Mouse (Mus musculus) liver, embryonic 15.5 days (tissue): ENCODE data around the gene Rpp21. TPM values are rescaled to one million over a fixed set of nuclear protein-coding genes. Genes with fewer than 3 reads are reported as not detected.

Source experiments
- ATAC-seq: fragments of 200-750 bp; cut with Nextera tagmentation; 2 replicates; pipeline ENCODE4 v1.8.0; 2017; ENCODE audit warnings: moderate number of reproducible peaks, mild to moderate bottlenecking, moderate library complexity; ENCODE audit not compliant: insufficient read depth
- H3K27ac ChIP-seq: fragments of 300-500 bp; sonication (generic); replicated peaks from 2 replicates; pipeline ENCODE4 v1.5.1; 2015; ENCODE audit warnings: mild to moderate bottlenecking, inconsistent platforms
- H3K27me3 ChIP-seq: fragments of 300-500 bp; sonication (generic); 2 replicates; pipeline ENCODE4 v1.6.1; 2015; ENCODE audit warnings: mild to moderate bottlenecking, inconsistent platforms
- H3K36me3 ChIP-seq: fragments of 300-500 bp; sonication (generic); replicated peaks from 2 replicates; pipeline ENCODE4 v1.6.1; 2015; ENCODE audit warnings: moderate library complexity, mild to moderate bottlenecking, inconsistent platforms
- H3K4me1 ChIP-seq: fragments of 300-500 bp; sonication (generic); replicated peaks from 2 replicates; pipeline ENCODE4 v1.6.1; 2015; ENCODE audit warnings: inconsistent platforms
- H3K4me2 ChIP-seq: fragments of 300-500 bp; sonication (generic); 2 replicates; pipeline ENCODE4 v1.6.1; 2015; ENCODE audit warnings: moderate library complexity, mild to moderate bottlenecking, inconsistent platforms
- H3K4me3 ChIP-seq: fragments of 300-500 bp; sonication (generic); replicated peaks from 2 replicates; pipeline ENCODE4 v1.5.1; 2015; ENCODE audit warnings: mild to moderate bottlenecking, inconsistent platforms
- H3K9ac ChIP-seq: fragments of 300-500 bp; sonication (generic); 2 replicates; pipeline ENCODE4 v1.6.1; 2015; ENCODE audit warnings: moderate library complexity, mild to moderate bottlenecking, inconsistent platforms
- H3K9me3 ChIP-seq: fragments of 300-500 bp; sonication (generic); replicated peaks from 2 replicates; pipeline ENCODE4 v1.6.1; 2016; ENCODE audit warnings: inconsistent platforms
- WGBS: fragments of 180-500 bp; shearing (Covaris S2); methylation state at CpG from one replicate; pipeline ENCODE4 v1.1.7; 2015; ENCODE audit warnings: mixed read lengths; ENCODE audit not compliant: insufficient replicate concordance; 5-methylcytosine and 5-hydroxymethylcytosine counted together
- polyA plus RNA-seq: library from polyadenylated mRNA; unstranded; fragments of >200 nt; fragmentation: Nextera tagmentation; extraction: Ambion mirVana; gene quantifications from 2 replicates; pipeline ENCODE4 v1.2.1, GENCODE M21; 2015

Gene Rpp21
- polyA plus RNA-seq, 1 experiment from 2014 or later: 58.7 TPM

DNA sequence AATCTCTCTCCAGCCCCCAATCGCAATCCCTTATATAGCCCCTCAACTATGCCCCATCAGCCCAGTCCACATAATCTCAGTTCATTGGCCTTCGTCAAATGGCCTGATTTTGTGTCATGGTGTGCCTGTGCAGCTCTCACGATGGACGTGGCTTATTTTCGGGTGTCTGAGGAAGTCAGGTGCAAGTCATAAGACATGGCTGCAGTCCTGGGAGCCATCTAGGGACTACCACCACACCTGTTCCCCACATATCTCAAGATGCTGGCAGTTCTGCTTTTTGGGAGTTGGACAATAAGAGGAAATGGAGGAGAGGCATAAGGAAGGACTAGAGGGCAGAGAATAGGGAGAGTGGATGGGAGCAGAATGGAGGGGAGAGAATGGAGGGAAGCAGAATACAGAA is 24.3 kb downstream of the Rpp21 start:
- WGBS: 49% methylated on average over 5 of the region's 5 CpGs
- H3K9me3 ChIP-seq: no peaks in the 10 kb centered on the region
- no peak overlapping the region for H3K9ac ChIP-seq
- no peaks in the 10 kb centered on the region for H3K36me3 ChIP-seq
- H3K27ac ChIP-seq: no peak overlapping the region
- peaks cover 35% of the 10 kb centered on the region for H3K27me3 ChIP-seq
- H3K4me2 ChIP-seq: no peak overlapping the region
- no peak for ATAC-seq
- 0 out of 2 replicates have a peak, but pooled peaks cover 5% of the 10 kb centered on the region for H3K4me1 ChIP-seq
- no peak overlapping the region for H3K4me3 ChIP-seq

DNA sequence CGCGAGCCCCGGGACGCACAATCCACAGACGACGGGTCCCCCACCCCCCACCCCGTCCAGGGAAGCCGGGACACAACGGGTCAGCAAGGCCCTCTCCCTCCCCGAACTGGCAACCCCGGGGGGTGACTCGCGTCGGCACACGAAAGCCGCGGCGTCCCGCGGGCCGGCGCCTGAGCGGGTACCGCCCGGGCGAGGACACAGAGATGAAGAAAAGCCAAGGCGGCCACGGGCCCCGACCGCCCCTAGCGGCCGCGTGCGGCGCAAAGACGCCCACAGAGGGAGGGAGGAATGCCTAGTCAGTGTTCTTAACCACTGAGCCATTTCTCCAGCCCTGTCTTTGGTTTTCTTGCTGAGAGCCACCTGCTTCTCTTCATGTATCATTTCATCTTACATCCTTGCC is 26.6 kb downstream of the Rpp21 start:
- no peaks in the 10 kb centered on the region for H3K9me3 ChIP-seq
- H3K36me3 ChIP-seq: no peaks in the 10 kb centered on the region
- H3K9ac ChIP-seq: no peak overlapping the region
- no peak overlapping the region for H3K27ac ChIP-seq
- peaks cover 13% of the 10 kb centered on the region for H3K27me3 ChIP-seq
- H3K4me3 ChIP-seq: no peak overlapping the region
- ATAC-seq: no peak
- no peak overlapping the region for H3K4me2 ChIP-seq
- WGBS: 6% methylated on average over 36 of the region's 36 CpGs
- no peaks in the 10 kb centered on the region for H3K4me1 ChIP-seq

GRCm38 (mm10) chr17:36229046-36229445 is 28.8 kb downstream of the Rpp21 start:
- WGBS: 3% methylated on average over 4 of the region's 5 CpGs
- Histone ChIP-seq H3K9ac (no peak overlapping the region), H3K27me3 (peaks cover 15% of the 10 kb centered on the region), H3K4me1 (no peaks in the 10 kb centered on the region), H3K36me3 (no peaks in the 10 kb centered on the region), H3K4me2 (no peak overlapping the region), H3K27ac (no peak overlapping the region), H3K4me3 (no peak overlapping the region), H3K9me3 (no peaks in the 10 kb centered on the region)
- ATAC-seq: no peak

GRCm38 (mm10) chr17:36226921-36227320 is 30.9 kb downstream of the Rpp21 start:
- 15% methylated on average over 8 of the region's 8 CpGs for WGBS

DNA sequence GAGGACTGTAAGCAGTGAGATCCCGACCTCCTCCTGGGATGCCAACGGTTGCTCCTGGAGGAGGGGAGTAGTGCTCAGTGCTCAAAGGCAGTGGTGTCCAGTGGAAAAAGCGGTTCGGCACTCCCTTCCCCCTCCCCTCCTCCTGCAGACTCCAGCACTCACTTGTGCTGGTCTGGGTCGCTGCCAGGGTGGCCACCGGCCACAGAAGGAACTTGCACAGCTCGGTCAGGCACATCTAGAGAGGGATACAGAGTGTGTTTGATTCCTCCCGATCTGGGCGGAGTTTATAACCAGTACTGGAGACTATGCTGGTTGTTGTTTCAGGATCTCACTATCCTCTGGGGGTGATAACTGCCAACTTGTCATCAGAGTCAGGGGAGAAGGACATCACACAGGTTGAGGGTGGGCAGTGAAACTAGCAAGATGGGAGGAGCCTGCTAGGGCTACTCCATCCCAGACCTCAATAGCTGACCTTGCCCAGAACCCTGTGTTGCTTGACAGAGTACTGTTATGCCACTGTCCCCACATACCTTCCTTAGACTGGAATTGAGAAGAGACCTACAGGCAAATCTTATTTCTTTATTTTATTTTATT is 32.5 kb downstream of the Rpp21 start:
- H3K36me3 ChIP-seq: no peaks in the 10 kb centered on the region
- no peaks in the 10 kb centered on the region for H3K9me3 ChIP-seq
- H3K27me3 ChIP-seq: peaks cover 35% of the 10 kb centered on the region
- no peak overlapping the region for H3K9ac ChIP-seq
- 8% methylated on average over 9 of the region's 9 CpGs for WGBS
- no peaks in the 10 kb centered on the region for H3K4me1 ChIP-seq
- H3K4me2 ChIP-seq: no peak overlapping the region
- no peak for ATAC-seq
- H3K4me3 ChIP-seq: no peak overlapping the region
- H3K27ac ChIP-seq: no peak overlapping the region

More at GRCm38 (mm10) chr17:36226921-36227320, 30.9 kb downstream of the Rpp21 start:
- H3K27ac ChIP-seq: no peak overlapping the region
- H3K9ac ChIP-seq: no peak overlapping the region
- H3K4me3 ChIP-seq: no peak overlapping the region
- H3K36me3 ChIP-seq: no peaks in the 10 kb centered on the region
- ATAC-seq: no peak
- H3K27me3 ChIP-seq: peaks cover 24% of the 10 kb centered on the region
- H3K9me3 ChIP-seq: no peaks in the 10 kb centered on the region
- H3K4me2 ChIP-seq: no peak overlapping the region
- no peaks in the 10 kb centered on the region for H3K4me1 ChIP-seq

GRCm38 (mm10) chr17:36224451-36224850 is 33.4 kb downstream of the Rpp21 start:
- Histone ChIP-seq H3K9me3 (no peaks in the 10 kb centered on the region), H3K4me1 (no peaks in the 10 kb centered on the region), H3K27me3 (peaks cover 35% of the 10 kb centered on the region), H3K4me3 (no peak overlapping the region), H3K36me3 (no peaks in the 10 kb centered on the region), H3K4me2 (no peak overlapping the region), H3K9ac (no peak overlapping the region), H3K27ac (no peak overlapping the region)
- WGBS: 25% methylated on average over 3 of the region's 3 CpGs
- ATAC-seq: no peak

DNA sequence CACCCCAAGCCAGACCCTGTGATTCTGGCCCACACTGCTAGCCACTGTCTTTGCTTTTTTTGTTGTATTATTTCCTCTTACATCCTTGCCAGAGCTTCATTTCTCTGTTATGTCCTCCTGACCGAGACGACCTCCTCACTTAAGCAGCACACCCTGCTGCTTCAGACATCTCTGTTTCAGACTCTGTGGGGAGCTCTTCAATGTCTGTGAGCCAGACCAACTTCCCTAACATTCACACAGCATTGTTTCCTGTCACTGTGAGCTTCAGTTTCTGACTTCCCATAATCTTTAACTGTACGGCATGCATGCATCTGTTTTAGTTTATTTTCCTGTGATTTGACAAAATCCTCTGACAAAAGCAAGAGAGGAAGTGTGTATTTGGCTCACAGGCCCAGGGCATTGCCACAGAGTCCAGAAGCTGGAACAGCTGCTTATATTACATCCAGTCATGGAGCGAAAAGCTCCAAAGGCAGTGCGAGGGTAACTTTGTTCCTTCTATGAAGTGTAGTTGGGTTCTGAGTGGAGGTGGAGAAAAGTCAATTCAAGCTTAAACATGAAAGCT is 39.2 kb downstream of the Rpp21 start:
- 27% methylated on average over 5 of the region's 5 CpGs for WGBS
- Histone ChIP-seq H3K27me3 (peaks cover 68% of the 10 kb centered on the region), H3K36me3 (no peaks in the 10 kb centered on the region), H3K9me3 (no peaks in the 10 kb centered on the region), H3K4me2 (no peak overlapping the region), H3K9ac (no peak overlapping the region), H3K4me3 (no peak overlapping the region), H3K27ac (no peak overlapping the region), H3K4me1 (no peaks in the 10 kb centered on the region)
- ATAC-seq: no peak

DNA sequence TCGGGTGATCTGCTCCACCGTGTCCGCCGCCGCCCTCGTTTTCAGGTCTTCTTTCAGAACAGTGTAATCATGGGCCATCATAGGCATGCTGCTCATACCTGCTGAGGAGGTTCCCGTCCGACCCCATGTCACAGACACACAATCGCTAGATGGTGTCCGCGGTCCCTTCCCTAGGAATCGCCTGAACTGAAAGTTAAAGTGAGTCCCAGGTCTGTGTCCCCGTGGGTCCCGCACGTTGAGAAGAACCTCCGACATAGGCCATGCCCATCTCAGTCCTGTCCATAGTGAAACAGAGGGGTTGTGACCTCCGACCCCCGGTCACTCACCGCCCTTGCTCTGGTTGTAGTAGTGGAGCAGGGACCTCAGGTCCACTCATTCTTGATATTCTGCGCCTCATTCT is 42.3 kb downstream of the Rpp21 start:
- Histone ChIP-seq H3K9ac (no peak overlapping the region), H3K27ac (no peak overlapping the region), H3K4me2 (no peak overlapping the region), H3K4me3 (no peak overlapping the region), H3K9me3 (no peaks in the 10 kb centered on the region), H3K27me3 (peaks cover 64% of the 10 kb centered on the region), H3K36me3 (no peaks in the 10 kb centered on the region), H3K4me1 (no peaks in the 10 kb centered on the region)
- 4% methylated on average over 20 of the region's 20 CpGs for WGBS
- ATAC-seq: no peak

DNA sequence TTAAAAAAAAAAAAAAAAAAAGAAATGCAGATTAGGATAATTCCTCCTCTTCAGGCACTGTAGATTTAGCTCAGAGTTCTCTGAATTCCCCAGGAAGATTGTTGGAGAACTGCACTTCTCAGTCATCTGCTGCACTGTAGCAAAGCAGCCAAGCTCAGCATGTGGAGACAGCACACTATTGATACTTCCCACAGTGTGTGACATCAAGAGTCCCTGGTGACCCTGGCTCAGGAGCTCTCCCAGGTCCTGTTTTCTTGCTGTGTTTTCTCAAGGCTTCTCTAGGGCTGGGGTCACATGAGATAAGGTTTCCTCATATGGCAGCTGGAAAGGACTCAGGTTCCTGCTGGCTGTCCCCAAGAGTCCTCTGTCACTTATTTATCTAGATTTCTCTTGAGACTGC is 51.0 kb downstream of the Rpp21 start:
- Histone ChIP-seq H3K4me3 (no peak overlapping the region), H3K4me1 (no peaks in the 10 kb centered on the region), H3K36me3 (no peaks in the 10 kb centered on the region), H3K27me3 (peaks cover 67% of the 10 kb centered on the region), H3K9ac (no peak overlapping the region), H3K4me2 (no peak overlapping the region), H3K27ac (no peak overlapping the region), H3K9me3 (no peaks in the 10 kb centered on the region)
- no peak for ATAC-seq

- WGBS: under 1% methylated on average over 38 of the region's 41 CpGs
- no peaks in the 10 kb centered on the region for H3K4me1 ChIP-seq
- H3K36me3 ChIP-seq: no peaks in the 10 kb centered on the region
- ATAC-seq: no peak
- peak overlapping the region; percentile 66 for H3K4me2 ChIP-seq
- peaks cover 71% of the 10 kb centered on the region for H3K27me3 ChIP-seq
- H3K27ac ChIP-seq: no peak overlapping the region
- H3K4me3 ChIP-seq: peak overlapping the region; percentile 42
- H3K9ac ChIP-seq: no peak overlapping the region
- H3K9me3 ChIP-seq: no peaks in the 10 kb centered on the region
These were observed 52.0 kb downstream of the Rpp21 start for GRCm38 (mm10) chr17:36205862-36206261.
